Mouse (Mus musculus): ENCODE results near the gene Tubb1. TPM values are rescaled to one million over a fixed set of nuclear protein-coding genes. Genes with fewer than 3 reads are reported as not detected.
A peak's percentile ranks its signal among the peaks of the same experiment; 100 is the strongest.

Tubb1 gene
- not detected in 2 replicates for polyA plus RNA-seq (2012; ENCODE audit: insufficient read depth, insufficient read length, missing spikeins)

DNA sequence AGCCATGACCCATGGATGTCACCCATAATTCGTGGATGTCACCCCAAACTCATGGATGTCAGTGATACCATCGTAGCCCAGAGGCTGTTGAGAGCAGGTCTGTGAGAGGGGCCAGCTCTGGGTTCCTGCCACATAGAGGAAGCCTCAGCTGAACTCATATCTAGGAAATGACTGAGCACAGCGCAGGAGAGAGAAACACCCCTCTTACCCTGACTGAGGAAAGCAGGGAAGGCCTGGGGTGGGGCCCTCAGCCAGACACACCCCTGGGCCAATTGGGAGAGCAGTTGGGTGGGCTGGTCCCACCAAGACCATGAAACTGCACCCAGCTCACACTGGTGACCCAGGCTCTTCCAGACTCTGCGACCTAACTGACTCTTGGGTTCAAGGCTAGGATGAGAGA is at the start of gene Tubb1:
Gene Tubb1 (plus strand): TSS at position 343 of the 400 bp plus-strand sequence.
- Histone ChIP-seq H3K4me1 (ENCODE audit: control insufficient read depth, insufficient read depth, insufficient read length, low read length) (no peaks in the 10 kb centered on the region), H3K4me3 (ENCODE audit: insufficient read depth, low read depth, low read length) (no peak within 1 kb of the TSS)

DNA sequence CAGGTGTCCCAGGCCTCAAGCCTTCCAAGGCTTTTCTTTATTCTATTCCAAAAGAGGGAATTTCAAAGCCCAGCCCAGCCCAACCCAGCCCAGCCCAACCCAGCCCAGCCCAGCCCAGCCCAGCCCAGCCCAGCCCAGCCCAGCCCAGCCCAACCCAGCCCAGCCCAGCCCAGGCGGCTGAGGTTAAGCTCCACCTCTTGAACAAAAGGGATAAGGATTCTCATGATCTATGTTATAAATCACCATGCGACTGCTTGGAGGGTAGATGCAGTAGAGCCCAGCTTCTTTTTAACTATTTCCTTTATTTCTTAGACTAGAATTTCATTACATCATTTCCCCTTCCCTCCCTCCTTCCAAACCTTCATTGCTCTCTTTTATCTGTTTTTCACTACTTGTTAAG is 40.3 kb upstream of the Tubb1 start:
- Histone ChIP-seq H3K4me1 (ENCODE audit: control insufficient read depth, insufficient read depth, insufficient read length, low read length) (no peaks in the 10 kb centered on the region), H3K27ac (replicated peaks; ENCODE audit: low read depth, low read length) (no peak overlapping the region), H3K4me3 (ENCODE audit: insufficient read depth, low read depth, low read length) (no peak overlapping the region)

More for the DNA sequence above, at the start of gene Tubb1:
- no peak within 1 kb of the TSS for H3K27ac ChIP-seq (replicated peaks; ENCODE audit: low read depth, low read length)

DNA sequence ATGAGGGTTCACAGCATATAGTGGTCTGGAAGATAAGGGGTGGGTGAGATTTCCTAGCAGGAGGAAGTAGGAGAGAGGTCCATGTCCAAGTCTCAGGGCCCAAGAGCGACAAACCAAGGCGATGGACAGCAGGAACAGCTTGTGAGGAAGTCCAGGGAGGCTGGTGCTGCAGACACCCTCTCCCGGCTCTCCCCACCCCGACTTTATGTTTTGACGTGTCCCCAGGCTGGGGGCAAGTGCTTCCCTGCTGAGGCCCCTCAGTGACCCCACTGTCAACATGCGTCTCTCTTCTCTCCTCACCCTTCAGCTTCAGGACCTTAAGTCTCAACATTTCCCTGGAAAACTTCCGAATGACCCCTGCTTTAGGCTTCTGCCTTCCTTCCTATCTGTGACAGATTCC is 37.4 kb upstream of the Tubb1 start:
- Histone ChIP-seq H3K4me1 (ENCODE audit: control insufficient read depth, insufficient read depth, insufficient read length, low read length) (peaks cover 7% of the 10 kb centered on the region; the same call in 1 of the 2 replicates), H3K27ac (replicated peaks; ENCODE audit: low read depth, low read length) (no peak overlapping the region), H3K4me3 (ENCODE audit: insufficient read depth, low read depth, low read length) (no peak overlapping the region)

DNA sequence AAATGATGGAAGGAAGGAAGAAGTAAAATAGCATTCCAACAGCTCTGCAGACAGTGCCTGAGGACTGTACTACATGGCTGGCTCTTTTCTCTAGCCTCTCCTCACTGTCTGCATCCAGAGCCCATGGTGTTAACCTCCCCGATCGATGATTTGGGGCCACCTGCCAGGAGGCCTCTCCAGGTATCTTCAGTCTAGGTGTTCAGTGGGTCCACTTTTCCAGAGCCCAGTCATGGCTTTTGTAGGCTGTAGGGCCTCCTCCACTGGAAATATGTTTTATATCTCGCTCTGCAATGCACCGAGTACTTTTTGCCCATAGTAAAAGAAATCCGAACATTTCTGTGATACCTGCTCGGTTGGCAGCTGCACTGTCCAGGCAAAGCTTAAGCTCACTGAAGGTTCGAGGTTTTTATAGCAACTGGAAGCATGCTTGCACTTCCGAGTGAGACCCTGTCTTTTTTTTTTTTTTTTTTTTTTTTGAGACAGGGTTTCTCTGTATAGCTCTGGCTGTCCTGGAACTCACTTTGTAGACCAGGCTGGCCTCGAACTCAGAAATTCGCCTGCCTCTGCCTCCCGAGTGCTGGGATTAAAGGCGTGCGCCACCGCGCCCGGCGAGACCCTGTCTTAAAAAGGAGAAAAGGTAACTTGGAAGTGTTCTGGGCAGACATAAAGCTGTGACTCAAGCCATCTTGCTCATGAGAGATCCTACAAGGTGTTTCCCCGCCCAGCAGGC is 35.3 kb upstream of the Tubb1 start:
- no peak overlapping the region for H3K27ac ChIP-seq (replicated peaks; ENCODE audit: low read depth, low read length)
- peaks cover 7% of the 10 kb centered on the region; the same call in 1 of the 2 replicates for H3K4me1 ChIP-seq (ENCODE audit: control insufficient read depth, insufficient read depth, insufficient read length, low read length)
- H3K4me3 ChIP-seq (ENCODE audit: insufficient read depth, low read depth, low read length) = no peak overlapping the region

DNA sequence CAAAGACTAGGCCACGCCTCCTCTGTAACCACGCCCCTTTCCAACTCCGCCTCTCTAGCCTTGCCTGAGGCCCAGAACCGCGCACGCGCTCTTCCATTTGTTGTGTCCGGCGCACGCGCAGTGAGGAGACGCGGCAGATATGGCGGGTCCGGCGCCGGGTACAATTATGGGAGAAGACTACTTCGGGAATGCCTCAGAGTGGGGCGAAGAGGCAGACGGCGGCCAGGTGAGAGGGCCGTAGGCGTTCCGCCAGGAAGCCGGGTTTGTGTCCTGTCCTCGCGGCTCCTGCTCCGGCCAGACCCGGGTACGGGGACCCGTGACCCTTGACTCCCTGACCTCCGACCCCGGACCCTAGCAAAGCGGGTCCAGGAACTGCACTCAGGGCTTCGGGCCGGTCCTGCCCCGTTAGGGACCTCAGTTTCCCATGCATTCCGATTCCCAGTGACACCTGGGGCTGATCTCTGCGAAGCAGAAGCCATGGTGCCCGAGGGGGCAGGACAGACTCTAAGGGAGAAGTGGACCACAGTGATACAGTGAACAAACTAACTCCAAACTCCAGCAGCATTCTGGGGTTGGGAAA is 34.7 kb upstream of the Tubb1 start, which contains the start of gene Nelfcd:
Gene Nelfcd (plus strand): TSS at position 74 of the 580 bp plus-strand sequence.
- H3K27ac ChIP-seq (replicated peaks; ENCODE audit: low read depth, low read length) = peak within 1 kb of the TSS; percentile 22
- H3K4me1 ChIP-seq (ENCODE audit: control insufficient read depth, insufficient read depth, insufficient read length, low read length) = peaks cover 7% of the 10 kb centered on the region; the same call in 1 of the 2 replicates
- peak within 1 kb of the TSS; percentile 86 for H3K4me3 ChIP-seq (ENCODE audit: insufficient read depth, low read depth, low read length)

DNA sequence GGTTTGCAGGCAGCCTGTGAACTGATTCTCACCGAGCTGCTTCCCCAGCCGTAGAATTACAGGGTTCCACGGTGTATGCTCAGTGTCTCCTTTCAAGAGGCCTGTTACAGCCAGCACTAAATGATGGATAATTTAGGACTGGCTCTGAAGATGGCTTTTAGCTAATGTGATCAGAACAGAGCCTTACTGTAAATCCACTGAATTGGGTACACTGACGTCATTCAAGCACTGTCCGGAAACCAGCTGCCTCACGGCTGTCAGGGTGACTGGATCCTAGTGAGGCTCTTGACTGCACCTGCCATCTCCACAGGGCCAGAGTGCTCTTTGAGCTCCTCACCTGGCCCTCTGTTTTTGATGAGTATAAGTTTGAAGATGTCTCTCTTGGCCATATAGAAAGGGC is 29.4 kb upstream of the Tubb1 start:
- H3K4me3 ChIP-seq (ENCODE audit: insufficient read depth, low read depth, low read length) = no peak overlapping the region
- peaks cover 6% of the 10 kb centered on the region; the same call in 1 of the 2 replicates for H3K4me1 ChIP-seq (ENCODE audit: control insufficient read depth, insufficient read depth, insufficient read length, low read length)
- H3K27ac ChIP-seq (replicated peaks; ENCODE audit: low read depth, low read length) = no peak overlapping the region

DNA sequence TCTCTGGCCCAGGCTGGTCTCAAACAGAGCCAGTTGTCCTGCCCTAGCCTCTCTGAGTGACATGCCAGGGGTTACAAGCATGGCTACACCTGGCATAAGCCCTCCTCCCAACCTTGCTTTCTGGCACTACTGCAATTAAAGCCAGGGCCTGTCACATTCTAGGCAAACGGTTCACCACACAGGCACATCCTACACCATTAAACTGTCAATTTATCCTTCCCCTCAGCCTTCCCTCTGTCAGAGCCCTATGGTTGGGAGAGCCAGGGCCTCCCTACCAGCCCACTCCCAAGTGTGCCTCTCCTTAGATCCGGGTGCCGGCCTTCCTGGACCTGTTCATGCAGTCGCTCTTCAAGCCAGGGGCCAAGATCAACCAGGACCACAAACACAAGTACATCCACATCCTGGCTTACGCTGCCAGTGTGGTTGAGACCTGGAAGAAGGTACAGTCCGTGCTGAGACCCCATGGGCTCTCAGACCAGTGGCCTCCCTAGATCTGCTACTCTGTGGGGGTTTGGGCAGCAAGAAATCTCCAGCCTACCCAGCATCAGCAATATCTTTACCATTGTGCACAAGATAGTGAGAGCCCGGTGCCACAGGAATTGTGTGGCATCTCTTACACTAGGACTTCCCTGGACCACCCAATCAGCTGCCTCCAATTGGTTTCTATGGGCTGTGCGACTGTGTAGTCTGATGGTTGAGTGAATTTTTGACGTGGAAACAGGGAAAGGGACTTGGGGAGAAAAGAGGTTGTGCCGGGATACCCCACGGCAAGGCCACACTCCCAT is 26.0 kb upstream of the Tubb1 start:
- Histone ChIP-seq H3K4me1 (ENCODE audit: control insufficient read depth, insufficient read depth, insufficient read length, low read length) (no peaks in the 10 kb centered on the region), H3K27ac (replicated peaks; ENCODE audit: low read depth, low read length) (no peak overlapping the region), H3K4me3 (ENCODE audit: insufficient read depth, low read depth, low read length) (no peak overlapping the region)

DNA sequence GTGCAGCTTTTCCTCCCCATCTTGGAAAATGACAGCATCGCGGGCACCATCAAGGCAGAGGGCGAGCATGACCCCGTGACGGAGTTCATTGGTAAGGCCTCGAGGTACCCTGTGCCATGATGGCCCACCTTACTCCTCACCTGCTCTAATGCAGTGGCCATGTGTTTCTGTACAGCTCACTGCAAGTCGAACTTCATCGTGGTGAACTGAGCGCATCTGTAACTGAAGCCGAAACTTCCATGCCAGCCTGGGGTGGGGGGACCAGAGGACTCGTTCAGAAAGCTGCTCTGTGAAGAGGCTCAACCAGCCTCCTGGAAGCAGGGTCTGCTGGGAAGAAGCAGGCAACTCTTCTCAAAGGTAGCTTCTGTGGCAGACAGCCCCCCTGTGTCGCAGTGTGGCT is 23.6 kb upstream of the Tubb1 start:
- no peaks in the 10 kb centered on the region for H3K4me1 ChIP-seq (ENCODE audit: control insufficient read depth, insufficient read depth, insufficient read length, low read length)
- H3K4me3 ChIP-seq (ENCODE audit: insufficient read depth, low read depth, low read length) = no peak overlapping the region
- H3K27ac ChIP-seq (replicated peaks; ENCODE audit: low read depth, low read length) = no peak overlapping the region

DNA sequence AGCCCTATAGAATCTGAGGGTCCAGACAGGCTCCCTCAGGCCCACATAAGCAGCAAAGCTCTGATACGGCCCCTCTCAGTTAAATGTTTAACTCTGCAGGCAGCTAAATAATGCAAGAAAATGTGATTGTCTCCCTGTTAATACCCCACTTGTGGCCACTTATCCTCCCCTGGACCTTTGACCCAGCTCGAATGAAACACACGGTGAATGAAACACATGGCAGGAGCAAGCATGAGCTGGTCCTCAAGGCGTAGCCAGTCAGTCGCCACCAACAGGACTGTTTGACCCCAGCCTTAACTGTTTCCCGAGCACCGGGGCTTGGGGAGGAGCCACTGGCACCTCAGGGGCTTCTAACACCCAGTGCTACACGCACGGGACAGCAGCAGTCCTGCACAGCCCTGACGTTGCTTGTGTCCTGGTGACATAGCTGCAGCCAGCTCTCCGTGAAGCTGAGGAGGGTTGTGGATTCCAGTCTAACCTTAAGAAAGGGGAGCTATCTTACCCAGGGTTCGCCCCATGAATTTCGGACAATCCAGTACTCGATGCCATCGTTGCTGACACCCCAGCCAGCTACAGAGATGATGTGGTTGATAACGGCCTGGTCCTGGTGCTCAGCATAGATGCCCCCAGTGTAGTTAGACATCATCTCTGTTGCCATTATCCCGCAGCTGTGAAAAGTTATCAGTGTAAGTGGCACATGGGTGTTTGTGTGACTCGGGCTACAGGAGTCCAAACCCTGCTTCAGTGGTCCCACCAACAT is 22.2 kb upstream of the Tubb1 start:
- Histone ChIP-seq H3K4me3 (ENCODE audit: insufficient read depth, low read depth, low read length) (no peak overlapping the region), H3K4me1 (ENCODE audit: control insufficient read depth, insufficient read depth, insufficient read length, low read length) (no peaks in the 10 kb centered on the region), H3K27ac (replicated peaks; ENCODE audit: low read depth, low read length) (no peak overlapping the region)

DNA sequence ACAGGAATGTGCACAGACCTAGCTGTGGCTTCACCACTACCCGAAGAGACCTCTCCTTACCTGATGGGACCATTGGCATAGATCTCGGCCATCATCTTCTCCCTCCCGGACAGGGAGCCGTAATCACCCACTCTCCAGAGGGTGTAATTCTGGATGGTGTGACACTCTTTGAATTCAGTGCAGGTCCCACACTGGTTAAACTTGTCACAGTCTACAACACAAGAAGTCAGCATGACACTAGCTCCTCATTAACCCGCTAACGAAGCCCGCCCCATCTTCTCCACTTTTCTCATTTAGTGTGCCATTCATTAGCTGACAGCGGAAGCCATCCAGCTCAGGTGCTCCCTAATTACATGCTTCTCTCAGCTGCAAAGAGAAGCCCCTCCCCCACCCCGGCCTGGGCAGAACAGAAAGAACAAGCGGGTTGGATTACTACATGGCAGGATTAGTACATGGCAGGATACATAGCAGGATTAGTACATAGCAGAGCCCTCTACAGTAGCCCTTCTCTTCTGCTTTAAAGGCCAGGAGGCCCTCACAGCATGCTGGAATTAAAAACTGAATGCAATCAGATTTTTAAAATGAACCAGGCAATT is 21.4 kb upstream of the Tubb1 start:
- no peaks in the 10 kb centered on the region for H3K4me1 ChIP-seq (ENCODE audit: control insufficient read depth, insufficient read depth, insufficient read length, low read length)
- H3K27ac ChIP-seq (replicated peaks; ENCODE audit: low read depth, low read length) = no peak overlapping the region
- H3K4me3 ChIP-seq (ENCODE audit: insufficient read depth, low read depth, low read length) = no peak overlapping the region

DNA sequence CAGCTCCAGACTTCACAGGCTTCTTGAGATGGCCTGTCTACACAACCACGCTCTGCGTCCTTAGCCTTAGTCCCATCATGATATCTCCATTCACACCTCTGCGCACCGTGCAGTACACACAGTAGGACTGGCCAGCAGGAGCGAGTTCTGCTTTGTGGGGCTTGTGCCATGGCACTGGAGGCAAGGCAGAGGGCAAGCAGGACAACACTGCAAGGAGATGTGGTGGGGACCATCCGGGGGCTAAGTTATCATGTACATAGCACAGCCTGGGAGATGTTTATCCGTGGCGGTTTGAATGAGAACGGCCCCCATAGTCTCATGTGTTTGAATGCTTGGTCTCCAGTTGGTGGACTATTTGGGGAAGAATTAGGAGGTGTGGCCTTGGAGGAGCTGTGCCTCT is 15.6 kb upstream of the Tubb1 start:
- Histone ChIP-seq H3K27ac (replicated peaks; ENCODE audit: low read depth, low read length) (no peak overlapping the region), H3K4me1 (ENCODE audit: control insufficient read depth, insufficient read depth, insufficient read length, low read length) (peaks cover 13% of the 10 kb centered on the region), H3K4me3 (ENCODE audit: insufficient read depth, low read depth, low read length) (no peak overlapping the region)

DNA sequence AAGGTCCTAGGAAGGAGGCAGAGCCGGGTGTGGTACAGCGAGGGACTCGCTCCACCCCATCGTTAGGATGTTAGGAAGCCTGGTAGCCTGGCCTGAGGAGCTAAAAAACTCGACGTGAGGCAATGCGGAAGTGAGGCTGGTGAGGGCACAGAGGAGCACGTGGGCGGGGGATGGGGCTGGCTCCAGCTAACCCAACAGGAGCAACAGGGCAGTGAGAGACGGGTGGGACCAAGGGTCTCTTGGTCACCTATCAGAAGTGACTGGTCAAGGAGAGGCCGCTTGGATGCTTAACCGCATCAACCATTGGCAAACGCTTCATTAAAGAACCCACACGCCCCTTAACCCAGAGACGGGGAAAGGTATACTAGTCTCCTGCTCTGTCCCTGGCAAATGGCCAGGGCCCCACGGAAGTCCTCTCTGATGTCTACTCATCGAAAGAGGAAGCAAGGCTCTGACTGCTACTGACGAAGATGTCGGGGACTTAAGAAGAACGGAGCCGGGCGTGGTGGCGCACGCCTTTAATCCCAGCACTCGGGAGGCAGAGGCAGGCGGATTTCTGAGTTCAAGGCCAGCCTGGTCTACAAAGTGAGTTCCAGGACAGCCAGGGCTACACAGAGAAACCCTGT is 14.3 kb upstream of the Tubb1 start:
- H3K27ac ChIP-seq (replicated peaks; ENCODE audit: low read depth, low read length) = peak overlapping the region; percentile 15; the same call in 1 of the 2 replicates
- peaks cover 13% of the 10 kb centered on the region for H3K4me1 ChIP-seq (ENCODE audit: control insufficient read depth, insufficient read depth, insufficient read length, low read length)
- H3K4me3 ChIP-seq (ENCODE audit: insufficient read depth, low read depth, low read length) = no peak overlapping the region

DNA sequence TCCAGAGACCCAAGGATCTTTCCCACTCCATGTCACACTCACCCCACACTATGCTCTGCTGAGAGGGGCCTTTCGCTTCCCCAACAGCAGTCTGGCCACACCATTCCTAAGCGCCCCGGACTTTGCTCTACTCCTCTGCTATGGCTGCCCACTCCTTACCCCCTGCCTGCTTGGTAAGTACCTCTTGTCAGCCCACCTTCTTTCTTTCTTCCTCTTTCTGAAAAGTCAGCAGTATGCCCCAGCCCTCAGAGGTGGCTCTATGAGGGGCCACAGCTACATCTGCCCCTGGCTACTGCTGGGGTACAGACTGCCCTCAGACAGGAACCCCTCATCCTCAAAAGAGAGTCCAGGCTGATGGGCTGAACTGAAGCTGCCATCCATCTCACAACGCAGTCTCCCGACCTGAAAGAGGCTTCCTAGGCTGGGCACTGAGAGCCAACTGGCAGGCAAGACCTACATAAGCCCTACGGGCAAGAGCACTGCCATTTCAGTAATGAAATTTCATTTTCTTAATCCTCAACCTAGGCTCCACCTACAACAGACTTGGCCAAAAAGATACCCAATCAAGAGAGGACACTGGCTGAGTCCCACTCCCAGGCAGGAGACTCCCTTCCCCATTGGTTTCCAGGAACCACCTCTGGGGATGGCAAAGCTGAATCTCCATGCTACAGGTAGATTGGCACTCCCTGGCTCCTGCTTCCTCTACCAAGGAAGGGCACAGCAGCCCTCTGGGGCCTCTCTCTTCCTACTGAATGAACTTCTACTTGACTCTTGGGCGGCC is 13.4 kb upstream of the Tubb1 start:
- Histone ChIP-seq H3K4me1 (ENCODE audit: control insufficient read depth, insufficient read depth, insufficient read length, low read length) (peaks cover 13% of the 10 kb centered on the region), H3K4me3 (ENCODE audit: insufficient read depth, low read depth, low read length) (peak overlapping the region; percentile 32), H3K27ac (replicated peaks; ENCODE audit: low read depth, low read length) (peak overlapping the region; percentile 83)

DNA sequence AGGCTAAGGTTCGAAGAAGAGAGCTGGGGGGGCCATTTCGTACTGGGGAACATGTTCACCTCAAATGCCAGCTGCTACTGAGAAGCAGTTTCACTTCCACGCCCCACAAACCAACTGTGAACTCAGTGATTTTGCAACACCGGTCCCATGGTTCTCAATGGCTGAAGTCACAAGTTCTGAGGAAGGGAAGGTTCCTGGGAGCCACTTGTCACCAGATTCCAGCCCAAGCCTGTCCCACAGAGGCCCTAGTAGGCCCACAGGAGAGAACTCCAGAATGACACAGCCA is 12.9 kb upstream of the Tubb1 start:
- Histone ChIP-seq H3K4me1 (ENCODE audit: control insufficient read depth, insufficient read depth, insufficient read length, low read length) (peaks cover 16% of the 10 kb centered on the region), H3K4me3 (ENCODE audit: insufficient read depth, low read depth, low read length) (peak overlapping the region; percentile 70), H3K27ac (replicated peaks; ENCODE audit: low read depth, low read length) (peak overlapping the region; percentile 83)

All from brown adipose tissue, adult 24 weeks (tissue).